Mouse (Mus musculus) liver, postnatal 0 days (tissue): ENCODE data around the gene Fbxw17. TPM values are rescaled to one million over a fixed set of nuclear protein-coding genes. Genes with fewer than 3 reads are reported as not detected.
"Not testable (repeated sequence)": the region's sequence is repeated elsewhere in the genome, so short reads cannot be mapped to it uniquely, and the experiment has no call there.

Experiments used
- ATAC-seq: fragments of 200-750 bp; cut with Nextera tagmentation; 2 replicates; pipeline ENCODE4 v1.8.0; 2017; ENCODE audit warnings: mild to moderate bottlenecking, moderate library complexity
- DNase-seq: peaks from one replicate; pipeline ENCODE4 v3.0.0-alpha.2; 2016
- H3K27ac ChIP-seq: fragments of 300-500 bp; sonication (generic); 2 replicates; pipeline ENCODE4 v1.5.1; 2014; ENCODE audit warnings: antibody characterized with exemption, moderate library complexity, mild to moderate bottlenecking, low read depth
- H3K27me3 ChIP-seq: fragments of 300-500 bp; sonication (generic); 2 replicates; pipeline ENCODE4 v1.6.1; 2014; ENCODE audit warnings: low read length, control low read depth, mixed read lengths; ENCODE audit not compliant: insufficient read depth
- H3K36me3 ChIP-seq: fragments of 300-500 bp; sonication (generic); replicated peaks from 2 replicates; pipeline ENCODE4 v1.6.1; 2014; ENCODE audit warnings: mild to moderate bottlenecking, control low read depth, low read length, moderate library complexity, mixed read lengths; ENCODE audit not compliant: insufficient read depth
- H3K4me1 ChIP-seq: fragments of 300-500 bp; sonication (generic); 2 replicates; pipeline ENCODE4 v1.6.1; 2014; ENCODE audit warnings: antibody characterized with exemption, mild to moderate bottlenecking, control low read depth; ENCODE audit not compliant: insufficient read depth
- H3K4me2 ChIP-seq: fragments of 300-500 bp; sonication (generic); 2 replicates; pipeline ENCODE4 v1.6.1; 2014; ENCODE audit warnings: low read depth, mild to moderate bottlenecking, low read length, moderate library complexity, mixed read lengths
- H3K4me3 ChIP-seq: fragments of 300-500 bp; sonication (generic); 2 replicates; pipeline ENCODE4 v1.5.1; 2014; ENCODE audit warnings: low read depth, low read length
- H3K9ac ChIP-seq: fragments of 300-500 bp; sonication (generic); replicated peaks from 2 replicates; pipeline ENCODE4 v1.6.1; 2014; ENCODE audit warnings: mild to moderate bottlenecking, moderate library complexity
- H3K9me3 ChIP-seq: fragments of 300-500 bp; sonication (generic); 2 replicates; pipeline ENCODE4 v1.6.1; 2016; ENCODE audit warnings: mild to moderate bottlenecking, control low read depth, low read length, mixed read lengths
- CTCF ChIP-seq: sonication (generic); IDR thresholded peaks from 2 replicates; pipeline ENCODE4 v1.5.1; 2016; ENCODE audit warnings: antibody characterized with exemption, low read depth
- EP300 ChIP-seq: IDR thresholded peaks from 2 replicates; pipeline ENCODE4 v1.6.1; 2016; ENCODE audit warnings: antibody characterized with exemption, low read depth, mild to moderate bottlenecking
- WGBS: fragments of 180-500 bp; shearing (Covaris S2); extraction: QIAGEN DNeasy Blood & Tissue Kit; methylation state at CpG from one replicate; pipeline ENCODE4 v1.1.7; 2014; ENCODE audit not compliant: insufficient replicate concordance; 5-methylcytosine and 5-hydroxymethylcytosine counted together
- polyA plus RNA-seq: library from polyadenylated mRNA; unstranded; fragments of >200 nt; fragmentation: Nextera tagmentation; extraction: Ambion mirVana; gene quantifications from 2 replicates; pipeline ENCODE4 v1.2.1, GENCODE M21; 2015

Gene Fbxw17
- polyA plus RNA-seq = 3.6 and 4.0 TPM in 2 replicates

GRCm38 (mm10) chr13:50417389-50418183 lies at the start of gene Fbxw17:
Gene Fbxw17 (plus strand): TSS chr13:50417864.
- TF ChIP-seq EP300 (no peak), CTCF (no peak)
- Histone ChIP-seq H3K4me2 (peak within 1 kb of the TSS; percentile 84), H3K9me3 (no peaks in the 10 kb centered on the region), H3K4me3 (peak within 1 kb of the TSS; percentile 72), H3K9ac (peak within 1 kb of the TSS; percentile 68), H3K27me3 (no peaks in the 10 kb centered on the region), H3K4me1 (peaks cover 13% of the 10 kb centered on the region), H3K27ac (no peak within 1 kb of the TSS), H3K36me3 (no peaks in the 10 kb centered on the region)
- ATAC-seq (peak; percentile 85), DNase-seq (peak; percentile 72)
- 11% methylated on average over 32 of the region's 35 CpGs for WGBS

DNA sequence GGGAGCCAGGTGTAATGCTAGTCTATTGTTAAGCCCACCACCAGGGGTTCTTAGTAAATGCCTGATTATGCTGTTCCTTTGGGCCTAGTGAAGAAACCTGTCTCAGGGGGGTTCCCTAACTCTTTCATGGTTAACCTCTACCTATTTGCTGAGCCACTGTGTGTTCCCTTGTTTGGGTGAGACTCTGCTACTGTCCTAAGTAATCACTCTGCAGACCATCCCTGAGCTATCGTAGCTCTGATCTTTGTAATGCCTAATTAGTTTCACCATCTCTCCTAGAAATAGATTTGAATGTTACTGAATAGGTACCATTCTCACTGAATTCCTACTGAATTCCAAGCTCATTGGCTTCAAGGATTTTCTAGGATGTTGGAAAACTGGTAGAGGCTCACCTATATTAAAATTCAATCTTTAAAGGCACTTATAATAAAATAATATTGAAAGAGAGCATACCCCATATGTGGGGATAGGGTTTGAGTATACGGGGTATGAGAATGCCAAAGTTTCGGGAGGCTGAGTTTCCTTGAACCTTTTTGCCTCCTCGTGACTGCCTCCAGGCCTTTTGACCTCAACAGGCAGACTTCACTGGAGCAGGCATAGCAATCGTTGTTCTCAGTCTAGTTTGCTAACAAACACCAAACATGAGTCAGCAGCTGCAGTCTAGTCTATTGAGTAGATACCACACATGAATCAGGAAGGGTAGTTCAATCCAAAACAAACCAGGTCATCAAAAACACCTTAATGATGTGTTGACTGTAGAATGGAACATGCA lies 44.5 kb upstream of the Fbxw17 start:
- H3K4me3 ChIP-seq, H3K9me3 ChIP-seq, H3K4me2 ChIP-seq, H3K27ac ChIP-seq, ATAC-seq, H3K36me3 ChIP-seq, H3K4me1 ChIP-seq, H3K9ac ChIP-seq, H3K27me3 ChIP-seq, DNase-seq: not testable (repeated sequence)
- WGBS = 70% methylated on average over 5 of the region's 5 CpGs

- DNase-seq, ATAC-seq, H3K4me1 ChIP-seq: not testable (repeated sequence)
Measured at GRCm38 (mm10) chr13:50389146-50389545, 28.5 kb upstream of the Fbxw17 start.

GRCm38 (mm10) chr13:50418421-50418820 lies 757 bp downstream of the Fbxw17 start:
- Histone ChIP-seq H3K4me3 (peak overlapping the region; percentile 72), H3K9ac (peak overlapping the region; percentile 68; the same call in 1 of the 2 replicates), H3K36me3 (no peaks in the 10 kb centered on the region), H3K4me1 (peaks cover 13% of the 10 kb centered on the region), H3K27me3 (no peaks in the 10 kb centered on the region), H3K4me2 (peak overlapping the region; percentile 84), H3K9me3 (no peaks in the 10 kb centered on the region), H3K27ac (no peak overlapping the region)
- ATAC-seq = no peak
- WGBS = 49% methylated on average over 3 of the region's 3 CpGs
- no peak for DNase-seq
- no peak for TF ChIP-seq EP300
- no peak for TF ChIP-seq CTCF

More at GRCm38 (mm10) chr13:50389146-50389545, 28.5 kb upstream of the Fbxw17 start:
- H3K9me3 ChIP-seq, H3K4me2 ChIP-seq, H3K27ac ChIP-seq, H3K27me3 ChIP-seq, H3K4me3 ChIP-seq, H3K9ac ChIP-seq, H3K36me3 ChIP-seq: not testable (repeated sequence)

- TF ChIP-seq EP300 = no peak
- TF ChIP-seq CTCF = no peak
- H3K27me3 ChIP-seq = no peaks in the 10 kb centered on the region
- 81% methylated on average over 8 of the region's 8 CpGs for WGBS
- ATAC-seq (no peak), DNase-seq (no peak)
- no peak overlapping the region for H3K27ac ChIP-seq
- H3K4me3 ChIP-seq = no peak overlapping the region
- H3K9ac ChIP-seq = no peak overlapping the region
- H3K4me1 ChIP-seq = peaks cover 2% of the 10 kb centered on the region
- peaks cover 13% of the 10 kb centered on the region for H3K36me3 ChIP-seq
- no peaks in the 10 kb centered on the region for H3K9me3 ChIP-seq
- no peak overlapping the region for H3K4me2 ChIP-seq
Measured at GRCm38 (mm10) chr13:50423625-50424209, 6.1 kb downstream of the Fbxw17 start.

DNA sequence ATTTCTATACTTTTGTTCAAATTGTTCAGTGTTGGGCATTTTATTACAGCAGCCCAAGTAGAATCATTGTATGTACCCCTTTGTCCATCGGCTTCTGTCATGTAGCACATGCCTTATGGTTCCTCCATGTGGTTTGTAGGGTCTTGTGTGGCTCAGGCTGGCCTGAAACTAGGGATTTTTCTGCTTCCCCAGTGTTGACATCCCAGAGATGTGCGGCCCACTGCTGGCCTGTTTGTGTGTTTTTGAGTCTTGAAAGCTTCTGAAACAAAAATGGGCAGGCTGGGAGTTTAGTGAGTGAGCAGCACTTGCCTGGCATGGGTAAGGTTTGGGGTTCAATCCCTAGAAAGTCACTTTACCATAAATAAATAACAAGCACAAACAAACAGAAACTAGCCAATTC lies 6.9 kb downstream of the Fbxw17 start:
- no peak overlapping the region for H3K9ac ChIP-seq
- 80% methylated on average over 2 of the region's 2 CpGs for whole genome bisulfite sequencing
- no peak overlapping the region for H3K4me2 ChIP-seq
- no peak overlapping the region for H3K4me3 ChIP-seq
- TF ChIP-seq CTCF (no peak), EP300 (no peak)
- H3K27ac ChIP-seq = no peak overlapping the region
- ATAC-seq (no peak), DNase-seq (no peak)
- H3K9me3 ChIP-seq = no peaks in the 10 kb centered on the region
- no peaks in the 10 kb centered on the region for H3K4me1 ChIP-seq
- peaks cover 13% of the 10 kb centered on the region for H3K36me3 ChIP-seq
- no peaks in the 10 kb centered on the region for H3K27me3 ChIP-seq
